Mouse (Mus musculus) kidney, embryonic 15.5 days (tissue): ENCODE measurements around the gene Grin2b. TPM values are rescaled to one million over a fixed set of nuclear protein-coding genes. Genes with fewer than 3 reads are reported as not detected.

Experiments used
- ATAC-seq: fragments of 200-750 bp; cut with Nextera tagmentation; replicated peaks from 2 replicates; pipeline ENCODE4 v1.8.0; 2017; ENCODE audit warnings: moderate TSS enrichment; ENCODE audit not compliant: low FRiP score
- H3K27ac ChIP-seq: fragments of 300-500 bp; sonication (generic); 2 replicates; pipeline ENCODE4 v1.5.1; 2015; ENCODE audit warnings: mild to moderate bottlenecking, inconsistent platforms
- H3K27me3 ChIP-seq: fragments of 300-500 bp; sonication (generic); 2 replicates; pipeline ENCODE4 v1.6.1; 2015; ENCODE audit warnings: inconsistent platforms
- H3K36me3 ChIP-seq: fragments of 300-500 bp; sonication (generic); 2 replicates; pipeline ENCODE4 v1.6.1; 2015; ENCODE audit warnings: inconsistent platforms
- H3K4me1 ChIP-seq: fragments of 300-500 bp; sonication (generic); 2 replicates; pipeline ENCODE4 v1.6.1; 2015; ENCODE audit warnings: inconsistent platforms
- H3K4me2 ChIP-seq: fragments of 300-500 bp; sonication (generic); 2 replicates; pipeline ENCODE4 v1.6.1; 2015; ENCODE audit warnings: moderate library complexity, mild to moderate bottlenecking, inconsistent platforms
- H3K4me3 ChIP-seq: fragments of 300-500 bp; sonication (generic); replicated peaks from 2 replicates; pipeline ENCODE4 v1.5.1; 2015; ENCODE audit warnings: mild to moderate bottlenecking, inconsistent platforms
- H3K9ac ChIP-seq: fragments of 300-500 bp; sonication (generic); 2 replicates; pipeline ENCODE4 v1.6.1; 2015; ENCODE audit warnings: mild to moderate bottlenecking, inconsistent platforms
- H3K9me3 ChIP-seq: fragments of 300-500 bp; sonication (generic); replicated peaks from 2 replicates; pipeline ENCODE4 v1.6.1; 2016; ENCODE audit warnings: inconsistent platforms
- WGBS: fragments of 180-500 bp; shearing (Covaris S2); methylation state at CpG from one replicate; pipeline ENCODE4 v1.1.7; 2015; ENCODE audit warnings: mixed read lengths; 5-methylcytosine and 5-hydroxymethylcytosine counted together
- polyA plus RNA-seq: library from polyadenylated mRNA; unstranded; fragments of >200 nt; fragmentation: Nextera tagmentation; extraction: Ambion mirVana; gene quantifications from 2 replicates; pipeline ENCODE4 v1.2.1, GENCODE M21; 2015

Grin2b gene
- polyA plus RNA-seq, 1 experiment from 2014 or later, result 0.08 TPM

- Histone ChIP-seq H3K9me3 (no peaks in the 10 kb centered on the region), H3K9ac (no peak overlapping the region), H3K27me3 (0 out of 2 replicates have a peak, but pooled peaks cover 3% of the 10 kb centered on the region), H3K4me3 (no peak overlapping the region), H3K4me2 (no peak overlapping the region), H3K36me3 (no peaks in the 10 kb centered on the region), H3K4me1 (0 out of 2 replicates have a peak, but pooled peaks cover 8% of the 10 kb centered on the region), H3K27ac (no peak overlapping the region)
- no peak for ATAC-seq
These were observed 255.6 kb downstream of the Grin2b start for GRCm38 (mm10) chr6:135917676-135918075.

- Histone ChIP-seq H3K27me3 (0 out of 2 replicates have a peak, but pooled peaks cover 3% of the 10 kb centered on the region), H3K4me3 (no peak overlapping the region), H3K36me3 (no peaks in the 10 kb centered on the region), H3K9ac (no peak overlapping the region), H3K27ac (no peak overlapping the region), H3K4me1 (0 out of 2 replicates have a peak, but pooled peaks cover 8% of the 10 kb centered on the region), H3K9me3 (no peaks in the 10 kb centered on the region), H3K4me2 (no peak overlapping the region)
- WGBS, result 94% methylated on average over 5 of the region's 5 CpGs
- ATAC-seq, result no peak
These were observed 258.7 kb downstream of the Grin2b start for GRCm38 (mm10) chr6:135914608-135915007.

- Histone ChIP-seq H3K36me3 (no peaks in the 10 kb centered on the region), H3K4me1 (peaks cover 3% of the 10 kb centered on the region), H3K27ac (no peak overlapping the region), H3K4me2 (no peak overlapping the region), H3K27me3 (peaks cover 13% of the 10 kb centered on the region; the same call in 1 of the 2 replicates), H3K9ac (no peak overlapping the region), H3K9me3 (no peaks in the 10 kb centered on the region), H3K4me3 (no peak overlapping the region)
- 73% methylated on average over 3 of the region's 3 CpGs for WGBS
- no peak for ATAC-seq
These were observed 261.2 kb downstream of the Grin2b start for GRCm38 (mm10) chr6:135912114-135912513.

GRCm38 (mm10) chr6:135911131-135911530 is 262.2 kb downstream of the Grin2b start:
- Histone ChIP-seq H3K4me1 (peaks cover 3% of the 10 kb centered on the region), H3K4me2 (no peak overlapping the region), H3K9ac (no peak overlapping the region), H3K27ac (no peak overlapping the region), H3K27me3 (peaks cover 22% of the 10 kb centered on the region; the same call in 1 of the 2 replicates), H3K9me3 (no peaks in the 10 kb centered on the region), H3K4me3 (no peak overlapping the region), H3K36me3 (no peaks in the 10 kb centered on the region)
- ATAC-seq, result no peak
- WGBS, result 85% methylated on average over 6 of the region's 6 CpGs

GRCm38 (mm10) chr6:135907540-135908320 is 265.6 kb downstream of the Grin2b start:
- Histone ChIP-seq H3K36me3 (no peaks in the 10 kb centered on the region), H3K9ac (no peak overlapping the region), H3K9me3 (no peaks in the 10 kb centered on the region), H3K4me2 (no peak overlapping the region), H3K4me3 (no peak overlapping the region), H3K4me1 (peaks cover 3% of the 10 kb centered on the region), H3K27ac (no peak overlapping the region), H3K27me3 (peaks cover 23% of the 10 kb centered on the region; the same call in 1 of the 2 replicates)
- peak; percentile 81 for ATAC-seq
- 26% methylated on average over 20 of the region's 20 CpGs for WGBS

GRCm38 (mm10) chr6:135907137-135907536 is 266.2 kb downstream of the Grin2b start:
- H3K27me3 ChIP-seq, result peaks cover 23% of the 10 kb centered on the region; the same call in 1 of the 2 replicates
- no peak for ATAC-seq
- whole genome bisulfite sequencing, result 76% methylated on average over 8 of the region's 8 CpGs
- no peak overlapping the region for H3K9ac ChIP-seq
- no peak overlapping the region for H3K4me2 ChIP-seq
- no peaks in the 10 kb centered on the region for H3K9me3 ChIP-seq
- H3K27ac ChIP-seq, result no peak overlapping the region
- H3K4me1 ChIP-seq, result peaks cover 3% of the 10 kb centered on the region
- H3K4me3 ChIP-seq, result no peak overlapping the region
- H3K36me3 ChIP-seq, result no peaks in the 10 kb centered on the region

GRCm38 (mm10) chr6:135904391-135904790 is 268.9 kb downstream of the Grin2b start:
- WGBS, result 78% methylated on average over 5 of the region's 5 CpGs
- no peak for ATAC-seq
- H3K36me3 ChIP-seq, result no peaks in the 10 kb centered on the region
- no peak overlapping the region for H3K4me3 ChIP-seq
- H3K9ac ChIP-seq, result no peak overlapping the region
- H3K27me3 ChIP-seq, result peaks cover 23% of the 10 kb centered on the region; the same call in 1 of the 2 replicates
- H3K4me2 ChIP-seq, result no peak overlapping the region
- H3K27ac ChIP-seq, result no peak overlapping the region
- H3K9me3 ChIP-seq, result no peaks in the 10 kb centered on the region
- H3K4me1 ChIP-seq, result peaks cover 3% of the 10 kb centered on the region

GRCm38 (mm10) chr6:135900410-135900809 is 272.9 kb downstream of the Grin2b start:
- Histone ChIP-seq H3K4me3 (no peak overlapping the region), H3K27me3 (no peaks in the 10 kb centered on the region), H3K36me3 (no peaks in the 10 kb centered on the region), H3K9ac (no peak overlapping the region), H3K9me3 (no peaks in the 10 kb centered on the region), H3K4me1 (no peaks in the 10 kb centered on the region), H3K27ac (no peak overlapping the region), H3K4me2 (no peak overlapping the region)
- no peak for ATAC-seq
- WGBS, result 84% methylated on average over 10 of the region's 10 CpGs

GRCm38 (mm10) chr6:135899225-135899624 is 274.1 kb downstream of the Grin2b start:
- no peaks in the 10 kb centered on the region for H3K27me3 ChIP-seq
- WGBS, result 82% methylated on average over 10 of the region's 10 CpGs

GRCm38 (mm10) chr6:135894793-135895228 is 278.5 kb downstream of the Grin2b start:
- Histone ChIP-seq H3K4me1 (no peaks in the 10 kb centered on the region), H3K27ac (no peak overlapping the region), H3K9ac (no peak overlapping the region), H3K4me3 (no peak overlapping the region), H3K27me3 (no peaks in the 10 kb centered on the region), H3K9me3 (no peaks in the 10 kb centered on the region), H3K4me2 (no peak overlapping the region), H3K36me3 (no peaks in the 10 kb centered on the region)
- 24% methylated on average over 1 of the region's 1 CpGs for WGBS
- ATAC-seq, result no peak

More at GRCm38 (mm10) chr6:135899225-135899624, 274.1 kb downstream of the Grin2b start:
- H3K9ac ChIP-seq, result no peak overlapping the region
- ATAC-seq, result no peak
- H3K27ac ChIP-seq, result no peak overlapping the region
- no peaks in the 10 kb centered on the region for H3K4me1 ChIP-seq
- H3K36me3 ChIP-seq, result no peaks in the 10 kb centered on the region
- H3K4me3 ChIP-seq, result no peak overlapping the region
- H3K9me3 ChIP-seq, result no peaks in the 10 kb centered on the region
- no peak overlapping the region for H3K4me2 ChIP-seq

- WGBS, result 47% methylated on average over 5 of the region's 5 CpGs
These were observed 290.7 kb downstream of the Grin2b start for GRCm38 (mm10) chr6:135882611-135883010.

GRCm38 (mm10) chr6:135876163-135876726 is 297.1 kb downstream of the Grin2b start:
- no peaks in the 10 kb centered on the region for H3K4me1 ChIP-seq
- WGBS, result 66% methylated on average over 8 of the region's 8 CpGs
- no peak overlapping the region for H3K4me3 ChIP-seq
- no peaks in the 10 kb centered on the region for H3K27me3 ChIP-seq
- H3K9me3 ChIP-seq, result no peaks in the 10 kb centered on the region
- no peak for ATAC-seq
- H3K9ac ChIP-seq, result no peak overlapping the region
- no peak overlapping the region for H3K4me2 ChIP-seq
- H3K27ac ChIP-seq, result no peak overlapping the region
- no peaks in the 10 kb centered on the region for H3K36me3 ChIP-seq

More at GRCm38 (mm10) chr6:135882611-135883010, 290.7 kb downstream of the Grin2b start:
- ATAC-seq, result no peak
- no peaks in the 10 kb centered on the region for H3K27me3 ChIP-seq
- H3K9me3 ChIP-seq, result no peaks in the 10 kb centered on the region
- no peak overlapping the region for H3K4me3 ChIP-seq
- H3K36me3 ChIP-seq, result no peaks in the 10 kb centered on the region
- no peak overlapping the region for H3K9ac ChIP-seq
- peaks cover 4% of the 10 kb centered on the region; the same call in 1 of the 2 replicates for H3K4me1 ChIP-seq
- H3K4me2 ChIP-seq, result no peak overlapping the region
- no peak overlapping the region for H3K27ac ChIP-seq
